Mouse (Mus musculus) MEL (cell line): ENCODE results near the gene Gm10778.

ENCODE experiments used
- BHLHE40 ChIP-seq: IDR thresholded peaks from 2 replicates; pipeline ENCODE4 v1.6.1; 2012; ENCODE audit warnings: low read depth, mild to moderate bottlenecking, inconsistent platforms, low read length, improper control_type of control experiment, borderline replicate concordance
- E2F4 ChIP-seq: IDR thresholded peaks from 2 replicates; pipeline ENCODE4 v1.6.1; 2011; ENCODE audit warnings: low read depth, low read length, improper control_type of control experiment, borderline replicate concordance

GRCm38 (mm10) chr10:81604019-81604967, 44.6 kb upstream of the Gm10778 start:
- no peak for TF ChIP-seq E2F4
- peak; percentile 90; the same call in 1 of the 2 replicates for TF ChIP-seq BHLHE40
